Mouse (Mus musculus) intestine, postnatal 0 days (tissue): Measurements from ENCODE around the gene Ero1lb. TPM values are rescaled to one million over a fixed set of nuclear protein-coding genes. Genes with fewer than 3 reads are reported as not detected.
"Not testable (repeated sequence)": the region's sequence is repeated elsewhere in the genome, so short reads cannot be mapped to it uniquely, and the experiment has no call there.

ENCODE experiments used
- ATAC-seq: fragments of 200-750 bp; cut with Nextera tagmentation; 2 replicates; pipeline ENCODE4 v1.8.0; 2017; ENCODE audit warnings: mild to moderate bottlenecking, moderate TSS enrichment, moderate library complexity
- H3K27ac ChIP-seq: fragments of 300-500 bp; sonication (generic); 2 replicates; pipeline ENCODE4 v1.5.1; 2014; ENCODE audit warnings: mild to moderate bottlenecking, low read depth, low read length, moderate library complexity
- H3K27me3 ChIP-seq: fragments of 300-500 bp; sonication (generic); replicated peaks from 2 replicates; pipeline ENCODE4 v1.6.1; 2014; ENCODE audit warnings: low read length, mixed read lengths; ENCODE audit not compliant: control insufficient read depth, insufficient read depth
- H3K36me3 ChIP-seq: fragments of 300-500 bp; sonication (generic); 2 replicates; pipeline ENCODE4 v1.6.1; 2014; ENCODE audit warnings: mild to moderate bottlenecking, moderate library complexity; ENCODE audit not compliant: control insufficient read depth, insufficient read depth
- H3K4me1 ChIP-seq: fragments of 300-500 bp; sonication (generic); replicated peaks from 2 replicates; pipeline ENCODE4 v1.6.1; 2014; ENCODE audit warnings: antibody characterized with exemption, low read length, mixed read lengths; ENCODE audit not compliant: control insufficient read depth, insufficient read depth
- H3K4me2 ChIP-seq: fragments of 300-500 bp; sonication (generic); replicated peaks from 2 replicates; pipeline ENCODE4 v1.6.1; 2014; ENCODE audit warnings: low read depth, mild to moderate bottlenecking, moderate library complexity
- H3K4me3 ChIP-seq: fragments of 300-500 bp; sonication (generic); 2 replicates; pipeline ENCODE4 v1.5.1; 2014; ENCODE audit warnings: low read depth, low read length
- H3K9ac ChIP-seq: fragments of 300-500 bp; sonication (generic); 2 replicates; pipeline ENCODE4 v1.6.1; 2014; ENCODE audit warnings: mild to moderate bottlenecking, low read depth, low read length
- H3K9me3 ChIP-seq: fragments of 300-500 bp; sonication (generic); 2 replicates; pipeline ENCODE4 v1.6.1; 2016; ENCODE audit warnings: mixed run types; ENCODE audit not compliant: control insufficient read depth
- CTCF ChIP-seq: sonication (generic); IDR thresholded peaks from 2 replicates; pipeline ENCODE4 v1.5.1; 2016; ENCODE audit warnings: low read depth, mild to moderate bottlenecking, control low read depth, antibody characterized with exemption, moderate library complexity
- WGBS: fragments of 180-500 bp; shearing (Covaris S2); extraction: QIAGEN DNeasy Blood & Tissue Kit; methylation state at CpG from one replicate; pipeline ENCODE4 v1.1.7; 2014; 5-methylcytosine and 5-hydroxymethylcytosine counted together
- polyA plus RNA-seq: library from polyadenylated mRNA; unstranded; fragments of >200 nt; fragmentation: Nextera tagmentation; extraction: Ambion mirVana; gene quantifications from 2 replicates; pipeline ENCODE4 v1.2.1, GENCODE M21; 2015

Gene Ero1lb
- polyA plus RNA-seq, 1 experiment from 2014 or later, result 6.5 TPM

- ATAC-seq, result no peak
- no peaks in the 10 kb centered on the region for H3K36me3 ChIP-seq
- 56% methylated on average over 9 of the region's 9 CpGs for WGBS
- H3K27ac ChIP-seq, result no peak overlapping the region
- no peak overlapping the region for H3K9ac ChIP-seq
- H3K27me3 ChIP-seq, result no peaks in the 10 kb centered on the region; the same call in none of the 2 replicates
- TF ChIP-seq CTCF, result no peak
- H3K4me1 ChIP-seq, result no peaks in the 10 kb centered on the region; the same call in 1 of the 2 replicates
- H3K9me3 ChIP-seq, result no peaks in the 10 kb centered on the region
- no peak overlapping the region for H3K4me2 ChIP-seq
- no peak overlapping the region for H3K4me3 ChIP-seq
Observed at GRCm38 (mm10) chr13:12568597-12569469, 3.2 kb downstream of the Ero1lb start.

GRCm38 (mm10) chr13:12569741-12570140, 4.1 kb downstream of the Ero1lb start:
- no peak for ATAC-seq
- Histone ChIP-seq H3K9me3 (no peaks in the 10 kb centered on the region), H3K4me3 (no peak overlapping the region), H3K27ac (no peak overlapping the region), H3K4me1 (no peaks in the 10 kb centered on the region; the same call in 1 of the 2 replicates), H3K4me2 (no peak overlapping the region), H3K9ac (no peak overlapping the region), H3K27me3 (no peaks in the 10 kb centered on the region; the same call in none of the 2 replicates), H3K36me3 (no peaks in the 10 kb centered on the region)
- 79% methylated on average over 7 of the region's 7 CpGs for WGBS
- TF ChIP-seq CTCF, result no peak

- WGBS, result 62% methylated on average over 9 of the region's 9 CpGs
- Histone ChIP-seq H3K4me1 (no peaks in the 10 kb centered on the region), H3K27ac (no peak overlapping the region), H3K9ac (no peak overlapping the region), H3K4me2 (peak overlapping the region; percentile 33; the same call in 1 of the 2 replicates), H3K9me3 (no peaks in the 10 kb centered on the region), H3K4me3 (no peak overlapping the region), H3K27me3 (no peaks in the 10 kb centered on the region), H3K36me3 (no peaks in the 10 kb centered on the region)
- TF ChIP-seq CTCF, result no peak
- ATAC-seq, result peak; percentile 49; the same call in 1 of the 2 replicates
Observed at GRCm38 (mm10) chr13:12574979-12575536, 9.4 kb downstream of the Ero1lb start.

- ATAC-seq, result no peak
- Histone ChIP-seq H3K9ac (no peak overlapping the region), H3K27ac (no peak overlapping the region), H3K4me2 (no peak overlapping the region), H3K9me3 (no peaks in the 10 kb centered on the region), H3K27me3 (no peaks in the 10 kb centered on the region), H3K4me1 (no peaks in the 10 kb centered on the region), H3K4me3 (no peak overlapping the region), H3K36me3 (no peaks in the 10 kb centered on the region)
- 80% methylated on average over 5 of the region's 5 CpGs for WGBS
- TF ChIP-seq CTCF, result no peak
Observed at GRCm38 (mm10) chr13:12578145-12578544, 12.5 kb downstream of the Ero1lb start.

GRCm38 (mm10) chr13:12589003-12589402, 23.3 kb downstream of the Ero1lb start:
- no peak overlapping the region for H3K4me2 ChIP-seq
- peak; percentile 88 for TF ChIP-seq CTCF
- no peak overlapping the region for H3K27ac ChIP-seq
- H3K4me3 ChIP-seq, result no peak overlapping the region
- ATAC-seq, result no peak
- no peaks in the 10 kb centered on the region for H3K4me1 ChIP-seq
- no peaks in the 10 kb centered on the region for H3K27me3 ChIP-seq
- H3K36me3 ChIP-seq, result no peaks in the 10 kb centered on the region
- no peaks in the 10 kb centered on the region for H3K9me3 ChIP-seq
- 10% methylated on average over 3 of the region's 3 CpGs for WGBS
- no peak overlapping the region for H3K9ac ChIP-seq

- H3K27me3 ChIP-seq, H3K27ac ChIP-seq, H3K4me3 ChIP-seq, H3K9ac ChIP-seq, H3K9me3 ChIP-seq, H3K36me3 ChIP-seq, H3K4me2 ChIP-seq, ATAC-seq, H3K4me1 ChIP-seq: not testable (repeated sequence)
- WGBS, result 70% methylated on average over 2 of the region's 4 CpGs
Observed at GRCm38 (mm10) chr13:12597075-12597474, 31.4 kb downstream of the Ero1lb start.

- H3K4me2 ChIP-seq, result not testable (repeated sequence)
- 0 out of 2 replicates have a peak, but pooled peaks have one; percentile 51 for ATAC-seq
Observed at GRCm38 (mm10) chr13:12610206-12610605, 44.5 kb downstream of the Ero1lb start.

GRCm38 (mm10) chr13:12614026-12614425, 48.4 kb downstream of the Ero1lb start:
- H3K4me1 ChIP-seq, result not testable (repeated sequence)

More at GRCm38 (mm10) chr13:12610206-12610605, 44.5 kb downstream of the Ero1lb start:
- not testable (repeated sequence) for H3K9me3 ChIP-seq, H3K27me3 ChIP-seq, H3K27ac ChIP-seq, H3K4me1 ChIP-seq, H3K36me3 ChIP-seq, H3K9ac ChIP-seq, H3K4me3 ChIP-seq

GRCm38 (mm10) chr13:12614591-12614990, 48.9 kb downstream of the Ero1lb start:
- H3K4me1 ChIP-seq, H3K9me3 ChIP-seq, ATAC-seq, H3K9ac ChIP-seq, H3K27me3 ChIP-seq, H3K4me2 ChIP-seq, H3K4me3 ChIP-seq, H3K27ac ChIP-seq, H3K36me3 ChIP-seq: not testable (repeated sequence)
- WGBS, result 80% methylated on average over 7 of the region's 7 CpGs

More at GRCm38 (mm10) chr13:12614026-12614425, 48.4 kb downstream of the Ero1lb start:
- not testable (repeated sequence) for ATAC-seq, H3K9me3 ChIP-seq, H3K4me2 ChIP-seq, H3K27ac ChIP-seq, H3K9ac ChIP-seq, H3K4me3 ChIP-seq, H3K27me3 ChIP-seq, H3K36me3 ChIP-seq
- 88% methylated on average over 4 of the region's 6 CpGs for WGBS
